Mouse (Mus musculus): ENCODE measurements around the gene Prtg. TPM values are rescaled to one million over a fixed set of nuclear protein-coding genes. Genes with fewer than 3 reads are reported as not detected.

Gene Prtg
- total and polyA plus RNA-seq, 3 experiments, result not detected

- dilution Hi-C loops (cut with MboI; ENCODE audit: extremely low pct_ligation_motif_present, extremely low pct_unique_long_range_greater_than_20kb, low sequenced_read_pairs), result no loop called here
- in situ Hi-C loops (cut with MboI; ENCODE audit: low pct_ligation_motif_present, low pct_unique_long_range_greater_than_20kb, low sequenced_read_pairs), result no loop called here
- Histone ChIP-seq H3K4me1 (ENCODE audit: control insufficient read depth in 1 of 2, insufficient read depth in 2 of 2) (peaks cover 0 to 5% of the 10 kb centered on the region in 2 experiments; a peak in 1 of 4 replicates), H3K9me3 (replicated peaks; ENCODE audit: low read length) (no peaks in the 10 kb centered on the region), H3K27me3 (replicated peaks) (no peaks in the 10 kb centered on the region), H3K9ac (ENCODE audit: insufficient read depth, low read depth) (no peak overlapping the region), H3K36me3 (replicated peaks in 1 of 2; ENCODE audit: control insufficient read depth in 1 of 2, insufficient read depth in 1 of 2, low read length in 1 of 2) (no peaks in the 10 kb centered on the region), H3K4me3 (replicated peaks in 1 of 3; ENCODE audit: low read depth in 2 of 3, low read length in 2 of 3, poor library complexity in 1 of 3) (no peak overlapping the region), H3K27ac (ENCODE audit: insufficient read depth, low read depth) (no peak overlapping the region), H3K79me2 (replicated peaks; ENCODE audit: control insufficient read depth, extremely low read depth, insufficient read depth, poor library complexity, severe bottlenecking) (no peaks in the 10 kb centered on the region), H3K4me2 (ENCODE audit: insufficient read depth, low read depth, poor library complexity, severe bottlenecking) (no peak overlapping the region)
- TF ChIP-seq E2F4 (IDR thresholded peaks at IDR 0.05; ENCODE audit: insufficient replicate concordance, low read depth, low read length), result no peak
- TF ChIP-seq TCF12 (IDR thresholded peaks at IDR 0.05; ENCODE audit: low read depth, low read length), result no peak
- no peak for TF ChIP-seq SMC3 (IDR thresholded peaks at IDR 0.05; ENCODE audit: low read depth, low read length)
- no peak for TF ChIP-seq HCFC1 (IDR thresholded peaks at IDR 0.05; ENCODE audit: low read depth, low read length)
- DNase-seq (ENCODE audit: extremely low read depth), result no peak
Observed at GRCm38 (mm10) chr9:72879601-72880000, 72.9 kb downstream of the Prtg start.

- Histone ChIP-seq H3K4me2 (ENCODE audit: insufficient read depth, low read depth, poor library complexity, severe bottlenecking) (no peak overlapping the region), H3K9me3 (replicated peaks; ENCODE audit: low read length) (no peaks in the 10 kb centered on the region), H3K4me3 (replicated peaks in 1 of 3; ENCODE audit: low read depth in 2 of 3, low read length in 2 of 3, poor library complexity in 1 of 3) (no peak overlapping the region), H3K27me3 (replicated peaks) (no peaks in the 10 kb centered on the region), H3K36me3 (replicated peaks in 1 of 2; ENCODE audit: control insufficient read depth in 1 of 2, insufficient read depth in 1 of 2, low read length in 1 of 2) (no peaks in the 10 kb centered on the region), H3K9ac (ENCODE audit: insufficient read depth, low read depth) (no peak overlapping the region), H3K4me1 (ENCODE audit: control insufficient read depth in 1 of 2, insufficient read depth in 2 of 2) (no peaks in the 10 kb centered on the region), H3K79me2 (replicated peaks; ENCODE audit: control insufficient read depth, extremely low read depth, insufficient read depth, poor library complexity, severe bottlenecking) (no peaks in the 10 kb centered on the region), H3K27ac (ENCODE audit: insufficient read depth, low read depth) (no peak overlapping the region)
- TF ChIP-seq IRF4 (IDR thresholded peaks at IDR 0.05; ENCODE audit: low read depth, low read length), result no peak
- TF ChIP-seq GABPA (IDR thresholded peaks at IDR 0.05; ENCODE audit: insufficient replicate concordance, low read depth, low read length), result no peak
- dilution Hi-C loops (cut with MboI; ENCODE audit: extremely low pct_ligation_motif_present, extremely low pct_unique_long_range_greater_than_20kb, low sequenced_read_pairs) (no loop called here), in situ Hi-C loops (cut with MboI; ENCODE audit: low pct_ligation_motif_present, low pct_unique_long_range_greater_than_20kb, low sequenced_read_pairs) (no loop called here)
- DNase-seq (ENCODE audit: extremely low read depth), result no peak
Observed at GRCm38 (mm10) chr9:72880225-72880960, 73.7 kb downstream of the Prtg start.

- dilution Hi-C loops (cut with MboI; ENCODE audit: extremely low pct_ligation_motif_present, extremely low pct_unique_long_range_greater_than_20kb, low sequenced_read_pairs) (no loop called here), in situ Hi-C loops (cut with MboI; ENCODE audit: low pct_ligation_motif_present, low pct_unique_long_range_greater_than_20kb, low sequenced_read_pairs) (no loop called here)
- Histone ChIP-seq H3K79me2 (replicated peaks; ENCODE audit: control insufficient read depth, extremely low read depth, insufficient read depth, poor library complexity, severe bottlenecking) (no peaks in the 10 kb centered on the region), H3K4me1 (ENCODE audit: control insufficient read depth in 1 of 2, insufficient read depth in 2 of 2) (no peaks in the 10 kb centered on the region), H3K9ac (ENCODE audit: insufficient read depth, low read depth) (no peak overlapping the region), H3K36me3 (replicated peaks in 1 of 2; ENCODE audit: control insufficient read depth in 1 of 2, insufficient read depth in 1 of 2, low read length in 1 of 2) (no peaks in the 10 kb centered on the region), H3K27me3 (replicated peaks) (no peaks in the 10 kb centered on the region), H3K4me2 (ENCODE audit: insufficient read depth, low read depth, poor library complexity, severe bottlenecking) (no peak overlapping the region), H3K4me3 (replicated peaks in 1 of 3; ENCODE audit: low read depth in 2 of 3, low read length in 2 of 3, poor library complexity in 1 of 3) (no peak overlapping the region), H3K27ac (ENCODE audit: insufficient read depth, low read depth) (no peak overlapping the region), H3K9me3 (replicated peaks; ENCODE audit: low read length) (no peaks in the 10 kb centered on the region)
- no peak for DNase-seq (ENCODE audit: extremely low read depth)
- TF ChIP-seq MEF2A (IDR thresholded peaks at IDR 0.05; ENCODE audit: borderline replicate concordance, low read depth, low read length) (no peak), POLR2AphosphoS2 (IDR thresholded peaks at IDR 0.05; ENCODE audit: low read depth, low read length) (no peak), USF2 (conservative IDR thresholded peaks at IDR 0.05; ENCODE audit: low read depth, low read length) (no peak), ZMIZ1 (IDR thresholded peaks at IDR 0.05; ENCODE audit: low read depth, low read length) (no peak), MAZ (IDR thresholded peaks at IDR 0.05; ENCODE audit: low read depth, low read length) (no peak), CHD2 (IDR thresholded peaks at IDR 0.05; ENCODE audit: low read length) (no peak), MAFK (IDR thresholded peaks at IDR 0.05; ENCODE audit: insufficient replicate concordance, low read length) (no peak), TBP (conservative IDR thresholded peaks at IDR 0.05; ENCODE audit: low read depth, low read length) (no peak), USF1 (IDR thresholded peaks at IDR 0.05; ENCODE audit: low read depth, low read length) (no peak), PAX5 (IDR thresholded peaks at IDR 0.05; ENCODE audit: low read length) (no peak), NRF1 (IDR thresholded peaks at IDR 0.05; ENCODE audit: low read depth, low read length) (no peak), SMC3 (IDR thresholded peaks at IDR 0.05; ENCODE audit: low read depth, low read length) (no peak), ETS1 (conservative IDR thresholded peaks at IDR 0.05; ENCODE audit: low read depth, low read length) (no peak), RAD21 (IDR thresholded peaks at IDR 0.05; ENCODE audit: low read depth, low read length) (no peak), NELFE (IDR thresholded peaks at IDR 0.05; ENCODE audit: low read depth, low read length) (no peak), POLR2A (IDR thresholded peaks at IDR 0.05; ENCODE audit: low read depth, low read length) (no peak)
Observed at GRCm38 (mm10) chr9:72881026-72881768, 74.5 kb downstream of the Prtg start.

Measured in CH12.LX (cell line).